Mouse (Mus musculus): ENCODE results near the gene Trim37. TPM values are rescaled to one million over a fixed set of nuclear protein-coding genes. Genes with fewer than 3 reads are reported as not detected.
A peak's percentile ranks its signal among the peaks of the same experiment; 100 is the strongest.

The Trim37 gene
- total and polyA plus RNA-seq, 3 experiments, result 1.9 to 8.3 (median 5.9) TPM

DNA sequence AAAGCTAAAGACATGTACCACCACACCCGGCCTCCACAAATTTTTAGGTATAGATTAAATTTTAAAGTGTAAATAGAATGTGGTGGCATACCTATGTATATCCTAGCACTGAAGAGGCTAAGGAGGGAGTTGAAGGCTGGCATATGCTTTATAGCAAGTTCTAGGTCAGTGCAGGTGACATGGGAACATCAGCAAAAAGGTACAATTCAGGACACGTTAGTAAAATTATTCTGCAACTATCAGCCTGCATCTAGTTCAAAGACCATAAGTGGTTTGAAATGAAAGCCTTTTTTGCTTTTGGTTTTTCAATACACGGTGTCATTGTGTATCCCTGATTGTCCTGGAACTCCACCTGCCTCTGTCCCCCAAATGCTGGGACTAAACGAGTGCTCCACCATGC is 1.3 kb upstream of the Trim37 start:
- intact Hi-C loops (cut with DNase I), result no loop called here
- Histone ChIP-seq H3K9ac (ENCODE audit: low read depth, low read length) (no peak overlapping the region), H3K27ac (no peak overlapping the region), H3K4me3 (no peak overlapping the region), H3K27me3 (ENCODE audit: control insufficient read depth, insufficient read depth, low read length) (no peaks in the 10 kb centered on the region), H3K79me2 (replicated peaks; ENCODE audit: control insufficient read depth, insufficient read depth, low read length) (0 out of 2 replicates have a peak, but pooled peaks cover 1% of the 10 kb centered on the region), H3K36me3 (ENCODE audit: control insufficient read depth, insufficient read depth, low read length) (no peaks in the 10 kb centered on the region), H3K4me1 (ENCODE audit: control insufficient read depth, insufficient read depth, low read length) (peaks cover 1% of the 10 kb centered on the region; the same call in 1 of the 2 replicates)
- WGBS, result 63% methylated on average over 4 of the region's 4 CpGs
- TF ChIP-seq CTCF (IDR thresholded peaks at IDR 0.05) (no peak), POLR2A (IDR thresholded peaks at IDR 0.05; ENCODE audit: insufficient read depth, low read depth, low read length) (no peak), EP300 (IDR thresholded peaks at IDR 0.05; ENCODE audit: insufficient read depth, low read depth, low read length) (no peak)
- no peak for DNase-seq

DNA sequence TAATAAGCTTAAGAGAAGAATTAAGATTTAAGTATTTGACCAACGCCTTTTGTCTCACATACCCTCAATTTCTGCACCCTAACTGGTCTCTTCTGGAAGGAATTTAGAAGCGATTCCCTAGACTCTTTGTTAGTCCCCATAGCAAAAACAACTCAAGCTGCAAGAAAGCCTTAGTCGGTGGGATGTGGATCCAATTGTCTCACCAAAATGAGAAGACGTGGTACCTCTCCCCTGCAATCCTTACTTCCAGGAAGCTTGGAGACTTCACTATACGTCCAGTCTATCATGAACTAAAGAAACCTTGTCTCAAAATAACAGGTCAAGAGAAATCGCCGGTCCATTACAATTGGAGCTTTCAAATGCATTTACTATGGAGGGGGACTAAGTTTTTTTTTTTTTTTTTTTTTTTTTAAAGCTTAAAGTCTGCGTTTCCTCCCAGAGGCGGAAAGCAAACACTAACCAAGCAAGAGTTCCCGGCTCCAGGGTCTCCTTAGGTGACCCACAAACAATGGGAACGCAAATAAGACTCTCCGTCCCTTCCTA is 525 bp upstream of the Trim37 start:
- 0 out of 2 replicates have a peak, but pooled peaks cover 1% of the 10 kb centered on the region for H3K79me2 ChIP-seq (replicated peaks; ENCODE audit: control insufficient read depth, insufficient read depth, low read length)
- H3K27me3 ChIP-seq (ENCODE audit: control insufficient read depth, insufficient read depth, low read length), result no peaks in the 10 kb centered on the region
- TF ChIP-seq POLR2A (IDR thresholded peaks at IDR 0.05; ENCODE audit: insufficient read depth, low read depth, low read length) (no peak), EP300 (IDR thresholded peaks at IDR 0.05; ENCODE audit: insufficient read depth, low read depth, low read length) (no peak), CTCF (IDR thresholded peaks at IDR 0.05) (no peak)
- peak overlapping the region; percentile 46; the same call in 1 of the 2 replicates for H3K9ac ChIP-seq (ENCODE audit: low read depth, low read length)
- no peaks in the 10 kb centered on the region for H3K36me3 ChIP-seq (ENCODE audit: control insufficient read depth, insufficient read depth, low read length)
- peak overlapping the region; percentile 63 for H3K27ac ChIP-seq
- H3K4me3 ChIP-seq, result peak overlapping the region; percentile 97
- intact Hi-C loops (cut with DNase I), result loop anchor here (1.0 kb wide), 1 partner anchor 16 kb away; no protein-coding TSS in a partner anchor
- WGBS, result 2% methylated on average over 12 of the region's 12 CpGs
- no peak for DNase-seq
- peaks cover 1% of the 10 kb centered on the region; the same call in 1 of the 2 replicates for H3K4me1 ChIP-seq (ENCODE audit: control insufficient read depth, insufficient read depth, low read length)

DNA sequence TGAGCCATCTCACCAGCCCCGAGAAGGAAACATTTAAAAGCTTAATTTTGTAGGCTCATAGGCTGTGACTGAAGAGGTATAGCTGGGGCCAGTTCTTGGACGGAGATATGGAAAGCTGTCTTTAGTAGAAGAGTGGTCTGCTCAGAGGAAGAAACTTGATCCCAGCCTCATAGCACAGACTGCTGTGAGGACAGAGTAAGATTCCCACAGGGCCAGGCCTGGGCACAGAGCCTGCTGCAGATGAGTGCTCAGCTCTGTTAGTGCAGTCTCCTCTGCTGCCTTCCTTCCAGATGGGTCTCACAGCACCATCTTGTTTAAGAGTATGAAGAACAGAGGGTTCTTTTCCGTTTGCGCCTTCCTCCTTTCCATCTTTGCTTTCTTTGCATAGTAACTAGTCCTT is 9.4 kb downstream of the Trim37 start:
- intact Hi-C loops (cut with DNase I), result no loop called here
- WGBS, result 83% methylated on average over 4 of the region's 4 CpGs
- no peak for DNase-seq

DNA sequence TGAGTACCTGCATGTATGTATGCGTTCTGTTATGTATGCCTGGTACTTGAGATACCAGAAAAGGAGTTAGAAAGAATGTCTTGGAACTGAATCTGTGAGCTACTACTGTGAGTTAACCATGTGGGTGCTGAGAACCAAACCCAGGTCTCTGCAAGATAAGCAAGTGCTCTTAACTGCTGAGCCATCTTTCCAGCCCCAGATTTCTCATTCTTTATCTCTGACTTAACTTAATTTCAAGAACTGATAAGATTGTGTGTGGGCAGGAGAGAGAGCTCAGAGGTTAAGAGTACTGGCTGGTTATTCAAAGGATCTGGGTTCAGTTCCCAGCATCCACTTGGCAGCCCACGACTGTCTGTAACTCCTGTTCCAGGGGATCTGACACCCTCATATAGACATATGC is 31.1 kb downstream of the Trim37 start:
- intact Hi-C loops (cut with DNase I), result no loop called here
- DNase-seq, result no peak

More for the DNA sequence above, 9.4 kb downstream of the Trim37 start:
- Histone ChIP-seq H3K27ac (no peak overlapping the region), H3K79me2 (replicated peaks; ENCODE audit: control insufficient read depth, insufficient read depth, low read length) (no peaks in the 10 kb centered on the region), H3K27me3 (ENCODE audit: control insufficient read depth, insufficient read depth, low read length) (no peaks in the 10 kb centered on the region), H3K4me1 (ENCODE audit: control insufficient read depth, insufficient read depth, low read length) (no peaks in the 10 kb centered on the region), H3K36me3 (ENCODE audit: control insufficient read depth, insufficient read depth, low read length) (no peaks in the 10 kb centered on the region), H3K4me3 (no peak overlapping the region), H3K9ac (ENCODE audit: low read depth, low read length) (no peak overlapping the region)
- TF ChIP-seq POLR2A (IDR thresholded peaks at IDR 0.05; ENCODE audit: insufficient read depth, low read depth, low read length), result no peak
- no peak for TF ChIP-seq CTCF (IDR thresholded peaks at IDR 0.05)
- TF ChIP-seq EP300 (IDR thresholded peaks at IDR 0.05; ENCODE audit: insufficient read depth, low read depth, low read length), result no peak

DNA sequence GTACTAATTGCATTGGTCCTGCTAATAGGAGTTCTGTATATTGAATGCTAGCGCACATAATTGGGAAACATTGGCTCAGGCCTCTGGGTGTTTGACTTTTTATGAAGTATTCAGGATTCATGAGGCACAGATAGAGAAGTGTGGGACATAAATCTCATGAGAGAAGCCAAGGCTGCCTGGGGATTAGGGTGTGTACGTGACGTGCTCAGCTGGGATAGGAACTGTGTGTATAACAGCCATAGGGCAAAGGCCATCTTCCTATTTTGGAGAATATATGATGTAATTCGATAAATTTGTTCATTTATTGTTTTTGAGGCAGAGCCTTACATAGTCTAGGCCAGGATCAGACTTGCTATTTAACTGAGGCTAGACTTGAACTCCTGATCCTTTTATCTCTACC is 35.8 kb downstream of the Trim37 start:
- 86% methylated on average over 4 of the region's 4 CpGs for WGBS
- H3K27ac ChIP-seq, result no peak overlapping the region
- H3K27me3 ChIP-seq (ENCODE audit: control insufficient read depth, insufficient read depth, low read length), result no peaks in the 10 kb centered on the region
- no peak for TF ChIP-seq CTCF (IDR thresholded peaks at IDR 0.05)
- TF ChIP-seq POLR2A (IDR thresholded peaks at IDR 0.05; ENCODE audit: insufficient read depth, low read depth, low read length), result no peak
- no peak for TF ChIP-seq EP300 (IDR thresholded peaks at IDR 0.05; ENCODE audit: insufficient read depth, low read depth, low read length)
- no peak for DNase-seq
- no peak overlapping the region for H3K9ac ChIP-seq (ENCODE audit: low read depth, low read length)
- no peak overlapping the region for H3K4me3 ChIP-seq
- no peaks in the 10 kb centered on the region for H3K79me2 ChIP-seq (replicated peaks; ENCODE audit: control insufficient read depth, insufficient read depth, low read length)
- no peaks in the 10 kb centered on the region for H3K36me3 ChIP-seq (ENCODE audit: control insufficient read depth, insufficient read depth, low read length)
- H3K4me1 ChIP-seq (ENCODE audit: control insufficient read depth, insufficient read depth, low read length), result no peaks in the 10 kb centered on the region
- intact Hi-C loops (cut with DNase I), result no loop called here

More for the DNA sequence above, 31.1 kb downstream of the Trim37 start:
- TF ChIP-seq CTCF (IDR thresholded peaks at IDR 0.05) (no peak), POLR2A (IDR thresholded peaks at IDR 0.05; ENCODE audit: insufficient read depth, low read depth, low read length) (no peak), EP300 (IDR thresholded peaks at IDR 0.05; ENCODE audit: insufficient read depth, low read depth, low read length) (no peak)
- WGBS, result 91% methylated on average over 2 of the region's 2 CpGs
- no peak overlapping the region for H3K9ac ChIP-seq (ENCODE audit: low read depth, low read length)
- H3K4me1 ChIP-seq (ENCODE audit: control insufficient read depth, insufficient read depth, low read length), result no peaks in the 10 kb centered on the region
- no peak overlapping the region for H3K4me3 ChIP-seq
- H3K36me3 ChIP-seq (ENCODE audit: control insufficient read depth, insufficient read depth, low read length), result no peaks in the 10 kb centered on the region
- H3K27ac ChIP-seq, result no peak overlapping the region
- H3K79me2 ChIP-seq (replicated peaks; ENCODE audit: control insufficient read depth, insufficient read depth, low read length), result no peaks in the 10 kb centered on the region
- H3K27me3 ChIP-seq (ENCODE audit: control insufficient read depth, insufficient read depth, low read length), result no peaks in the 10 kb centered on the region

DNA sequence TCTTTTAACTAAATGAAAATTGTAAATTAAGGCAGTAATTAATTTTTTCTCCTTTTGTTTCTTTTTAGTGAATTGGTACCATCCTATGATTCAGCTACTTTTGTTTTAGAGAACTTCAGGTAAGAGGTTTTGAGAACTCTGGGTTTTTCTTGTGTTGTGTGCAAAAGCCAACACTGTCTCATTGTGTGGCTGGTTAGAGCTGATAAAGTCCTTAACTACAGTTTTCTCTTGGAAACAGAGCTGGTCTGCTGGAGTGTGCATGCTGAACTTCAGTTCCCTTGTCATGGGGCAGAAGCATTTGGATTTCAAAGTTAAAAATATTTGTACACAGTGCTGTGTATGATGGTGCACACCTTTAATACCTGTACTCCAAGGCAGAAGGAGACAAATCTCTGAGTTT is 36.9 kb downstream of the Trim37 start:
- no peak for DNase-seq
- H3K79me2 ChIP-seq (replicated peaks; ENCODE audit: control insufficient read depth, insufficient read depth, low read length), result no peaks in the 10 kb centered on the region
- intact Hi-C loops (cut with DNase I), result no loop called here
- no peaks in the 10 kb centered on the region for H3K36me3 ChIP-seq (ENCODE audit: control insufficient read depth, insufficient read depth, low read length)
- no peak for TF ChIP-seq CTCF (IDR thresholded peaks at IDR 0.05)
- TF ChIP-seq EP300 (IDR thresholded peaks at IDR 0.05; ENCODE audit: insufficient read depth, low read depth, low read length), result no peak
- TF ChIP-seq POLR2A (IDR thresholded peaks at IDR 0.05; ENCODE audit: insufficient read depth, low read depth, low read length), result no peak
- H3K27me3 ChIP-seq (ENCODE audit: control insufficient read depth, insufficient read depth, low read length), result no peaks in the 10 kb centered on the region
- no peak overlapping the region for H3K4me3 ChIP-seq
- no peak overlapping the region for H3K9ac ChIP-seq (ENCODE audit: low read depth, low read length)
- H3K4me1 ChIP-seq (ENCODE audit: control insufficient read depth, insufficient read depth, low read length), result no peaks in the 10 kb centered on the region
- H3K27ac ChIP-seq, result no peak overlapping the region
